Mouse (Mus musculus) brain, embryonic 14.5 days (tissue): ENCODE data around the gene Gm7075.

ENCODE experiments used
- CTCF ChIP-seq: fragments of 200-500 bp; IDR thresholded peaks from 2 replicates; pipeline ENCODE4 v1.5.1; 2012; ENCODE audit warnings: inconsistent platforms, mild to moderate bottlenecking, moderate library complexity, borderline replicate concordance; ENCODE audit not compliant: insufficient read depth, insufficient read length; ENCODE audit errors: extremely low read depth
- POLR2A ChIP-seq: fragments of 200-500 bp; IDR thresholded peaks from 2 replicates; pipeline ENCODE4 v1.6.1; 2012; ENCODE audit warnings: mild to moderate bottlenecking, inconsistent platforms, borderline replicate concordance; ENCODE audit not compliant: poor library complexity, insufficient read depth, insufficient read length, severe bottlenecking; ENCODE audit errors: extremely low read depth

GRCm38 (mm10) chr10:63415287-63415686 is 6.3 kb downstream of the Gm7075 start:
- TF ChIP-seq CTCF (no peak), POLR2A (no peak)
